Comparison of ENCODE assay signal across 19 mouse cellular contexts in genomic region chr19:20506936-20507615, GRCm38 (mm10). TPM values are rescaled to one million over a fixed set of nuclear protein-coding genes. Genes with fewer than 3 reads are reported as not detected.
DNase-seq lines count a peak whose midpoint lies in the region; ATAC-seq lines count a peak whose summit lies in the region.
"Had no signal": no experiment of that assay in that cellular context is flagged by ENCODE, and none has a peak within 500 bp of the region (broad histone marks: within the 10 kb centered on the region; RNA-seq: fewer than 3 reads in every experiment).

No protein-coding gene starts in this region.

- H3K27me3 ChIP-seq in midbrain, embryonic 11.5 days (ENCODE audit: control insufficient read depth, insufficient read depth, low read length) = no peaks in the 10 kb centered on the region
- H3K27me3 ChIP-seq in midbrain, embryonic 15.5 days (replicated peaks) = no peaks in the 10 kb centered on the region
- H3K27me3 ChIP-seq: forebrain, embryonic 13.5 days; intestine, embryonic 15.5 days had no signal

- no peak overlapping the region for H3K27ac ChIP-seq in midbrain, embryonic 11.5 days (ENCODE audit: low read depth, low read length)
- no peak overlapping the region for H3K27ac ChIP-seq in midbrain, embryonic 15.5 days
- H3K27ac ChIP-seq: forebrain, embryonic 13.5 days; intestine, embryonic 15.5 days; liver, embryonic 14.5 days had no signal

- DNase-seq in frontal cortex, postnatal 36 days (ENCODE audit: low spot score in 2 of 2) = no peak
- DNase-seq in midbrain, embryonic 11.5 days (ENCODE audit: low spot score, missing footprints) = peak; percentile 81
- peak; percentile 1 for DNase-seq in ZHBTc4 (ENCODE audit: low read depth, low spot score)
- peak; percentile 78 for DNase-seq in retina, embryonic 14.5 days (ENCODE audit: low spot score)
- DNase-seq in right cerebral cortex, postnatal 10 days (ENCODE audit: low spot score in 2 of 2) = no peak
- DNase-seq: adrenal gland, adult 2 months; cerebellum, adult 8-10 months; gastrocnemius, postnatal 14 days; kidney, adult 9 months; kidney, postnatal 25 days; lung, postnatal 36 days; right cerebral cortex, postnatal 25 days; thymus, postnatal 36 days had no signal

- no peaks in the 10 kb centered on the region for H3K9me3 ChIP-seq in midbrain, embryonic 11.5 days (ENCODE audit: control insufficient read depth, low read length)
- H3K9me3 ChIP-seq in midbrain, embryonic 15.5 days = no peaks in the 10 kb centered on the region
- H3K9me3 ChIP-seq: forebrain, embryonic 13.5 days; G1E; intestine, embryonic 15.5 days had no signal

- no peaks in the 10 kb centered on the region for H3K36me3 ChIP-seq in midbrain, embryonic 11.5 days (ENCODE audit: control insufficient read depth, insufficient read depth, low read length)
- no peaks in the 10 kb centered on the region for H3K36me3 ChIP-seq in midbrain, embryonic 15.5 days (replicated peaks)
- H3K36me3 ChIP-seq: G1E; intestine, embryonic 15.5 days had no signal

- H3K4me3 ChIP-seq in midbrain, embryonic 11.5 days (ENCODE audit: low read depth, low read length) = no peak overlapping the region
- H3K4me3 ChIP-seq in midbrain, embryonic 15.5 days = no peak overlapping the region
- H3K4me3 ChIP-seq: forebrain, embryonic 13.5 days; intestine, embryonic 15.5 days had no signal

- peak; percentile 27; the same call in 1 of the 2 replicates for ATAC-seq in frontal cortex, adult (ENCODE audit: low TSS enrichment)
- ATAC-seq in midbrain, embryonic 11.5 days (ENCODE audit: low FRiP score) = no peak
- ATAC-seq in midbrain, embryonic 15.5 days (replicated peaks) = no peak
- ATAC-seq: forebrain, embryonic 13.5 days; intestine, embryonic 15.5 days had no signal

- 29% methylated on average over 9 of the region's 9 CpGs for WGBS in midbrain, embryonic 11.5 days
- WGBS in midbrain, embryonic 15.5 days = 20% methylated on average over 9 of the region's 9 CpGs

- no peak overlapping the region for H3K4me2 ChIP-seq in midbrain, embryonic 11.5 days
- no peak overlapping the region for H3K4me2 ChIP-seq in midbrain, embryonic 15.5 days
- H3K4me2 ChIP-seq: forebrain, embryonic 13.5 days; intestine, embryonic 15.5 days had no signal

- H3K9ac ChIP-seq in midbrain, embryonic 11.5 days (ENCODE audit: low read length) = no peak overlapping the region
- no peak overlapping the region for H3K9ac ChIP-seq in midbrain, embryonic 15.5 days
- H3K9ac ChIP-seq: forebrain, embryonic 13.5 days; intestine, embryonic 15.5 days; liver, embryonic 14.5 days had no signal

- H3K4me1 ChIP-seq in midbrain, embryonic 11.5 days (ENCODE audit: control insufficient read depth, insufficient read depth, low read length) = no peaks in the 10 kb centered on the region; the same call in 1 of the 2 replicates
- H3K4me1 ChIP-seq in midbrain, embryonic 15.5 days = no peaks in the 10 kb centered on the region
- H3K4me1 ChIP-seq: forebrain, embryonic 13.5 days; intestine, embryonic 15.5 days had no signal

RNA-seq across cellular contexts. Expression of gene Aldh1a1, which starts 14.6 kb away (rescaled TPM):
- polyA plus RNA-seq in midbrain, embryonic 11.5 days (2014; fragmentation: Nextera tagmentation; extraction: Ambion mirVana) = 0.33 and 0.81 TPM in 2 replicates
- polyA plus RNA-seq in midbrain, embryonic 15.5 days (2015; fragmentation: Nextera tagmentation; extraction: Ambion mirVana) = 16.3 and 17.4 TPM in 2 replicates
- polyA plus RNA-seq: G1E had no signal

Comparison
In these comparisons a context has a peak if more than half of its experiments do, and no peak if none do; other contexts are left out.
1. DNase-seq: peak in midbrain, embryonic 11.5 days (single experiment), ZHBTc4 (single experiment) and retina, embryonic 14.5 days (single experiment); none in frontal cortex, postnatal 36 days (0 of 2) and right cerebral cortex, postnatal 10 days (0 of 2).